Mouse (Mus musculus) right cerebral cortex, postnatal 10 days (tissue): Measurements from ENCODE around the gene Cmtm7.
A peak's percentile ranks its signal among the peaks of the same experiment; 100 is the strongest.

ENCODE experiments used
- DNase-seq, 2 experiments: peaks; one replicate each; pipeline ENCODE4 v3.0.0; 2021; ENCODE audit warnings: low spot score in 2 of 2

Gene Cmtm7

GRCm38 (mm10) chr9:114781526-114782212, at the start of gene Cmtm7:
Gene Cmtm7, minus strand, starts transcription at chr9:114781856.
- DNase-seq, result peak; percentile 47 to 52

DNA sequence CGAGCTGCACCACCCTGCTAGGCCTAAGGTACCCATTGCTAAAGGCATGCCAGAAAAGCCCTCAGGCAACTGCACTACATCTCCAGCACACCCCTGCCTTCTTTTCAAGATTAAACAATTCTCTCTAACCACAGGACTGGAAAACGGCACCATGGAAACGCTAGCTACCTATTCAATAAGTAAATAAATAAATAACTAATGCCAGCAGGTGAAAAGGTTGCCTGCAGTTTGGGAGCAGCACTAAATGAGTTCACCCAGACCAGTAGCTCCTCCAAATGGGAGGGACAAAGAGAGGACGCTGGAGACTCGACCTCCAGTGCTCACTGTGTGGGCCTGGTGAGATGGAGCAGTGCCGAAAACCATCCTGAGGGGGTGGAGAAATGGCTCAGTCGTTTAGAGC, 48.7 kb upstream of the Cmtm7 start:
- no peak for DNase-seq

- no peak for DNase-seq
These were observed 48.0 kb upstream of the Cmtm7 start for GRCm38 (mm10) chr9:114829669-114830068.

DNA sequence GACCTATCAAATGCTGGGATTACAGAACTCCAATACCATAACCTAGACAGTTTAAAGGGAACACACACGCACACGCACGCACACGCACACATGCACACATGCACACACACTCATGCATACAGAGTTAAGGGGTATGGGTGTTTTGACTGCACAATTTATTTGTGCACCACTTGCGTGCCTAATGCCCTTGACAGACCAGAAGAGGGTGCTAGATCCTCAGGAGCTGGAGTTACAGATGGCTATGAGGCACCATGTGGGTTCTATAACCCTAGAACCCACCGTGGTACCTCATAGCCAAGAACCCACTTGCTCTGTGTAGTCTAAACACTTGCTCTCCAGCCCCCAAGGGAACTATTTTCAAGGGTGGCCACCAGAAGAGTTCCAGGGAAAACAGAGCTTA, 46.7 kb upstream of the Cmtm7 start:
- no peak for DNase-seq

DNA sequence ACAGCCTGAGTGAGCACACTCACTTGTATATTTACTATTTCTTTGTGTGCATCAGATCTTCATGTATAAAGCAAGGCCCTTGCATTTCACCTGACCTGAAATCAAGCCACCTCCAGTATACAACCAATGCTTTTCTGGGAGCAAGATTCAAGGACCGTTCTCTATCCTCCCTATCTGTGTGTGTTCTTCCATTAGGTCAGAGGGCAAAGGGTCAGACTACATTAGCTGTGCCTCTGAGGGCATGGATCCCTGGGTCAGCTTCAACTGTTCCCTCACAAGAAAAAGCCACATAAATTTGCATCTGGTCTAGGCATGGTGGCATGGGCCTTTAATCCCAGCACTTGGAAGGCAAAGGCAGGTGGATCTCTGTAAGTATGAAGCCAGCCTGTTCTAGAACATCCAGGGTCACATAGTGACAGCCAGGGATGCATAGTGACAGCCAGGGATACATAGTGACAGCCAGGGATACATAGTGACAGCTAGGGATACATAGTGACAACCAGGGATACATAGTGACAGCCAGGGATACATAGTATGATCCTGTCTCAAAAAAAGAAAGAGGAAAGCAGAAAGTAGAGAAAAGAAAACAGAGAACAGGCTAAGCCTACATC, 45.7 kb upstream of the Cmtm7 start:
- no peak for DNase-seq

- no peak for DNase-seq
These were observed 42.5 kb upstream of the Cmtm7 start for GRCm38 (mm10) chr9:114824166-114824565.

- DNase-seq, result no peak
These were observed 40.1 kb upstream of the Cmtm7 start for GRCm38 (mm10) chr9:114821548-114822289.

DNA sequence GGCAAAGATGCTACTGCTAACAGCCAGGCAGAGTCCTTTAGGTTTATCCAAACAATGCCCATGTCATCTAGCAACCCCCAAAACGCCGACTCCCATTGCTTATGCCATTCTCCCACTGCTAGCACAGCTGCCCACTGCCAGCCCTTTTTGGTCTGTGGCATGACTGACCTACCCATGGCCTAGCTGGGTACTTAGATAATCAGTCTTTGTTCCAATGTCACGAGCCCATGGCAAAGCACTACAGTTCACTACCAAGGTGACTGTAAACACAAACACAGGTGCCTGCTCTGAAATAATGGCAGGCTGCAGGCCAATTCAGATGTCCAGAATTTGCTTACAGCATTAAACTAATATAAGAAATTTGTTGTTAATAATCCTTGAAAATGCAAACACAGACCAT, 37.3 kb upstream of the Cmtm7 start:
- no peak for DNase-seq

DNA sequence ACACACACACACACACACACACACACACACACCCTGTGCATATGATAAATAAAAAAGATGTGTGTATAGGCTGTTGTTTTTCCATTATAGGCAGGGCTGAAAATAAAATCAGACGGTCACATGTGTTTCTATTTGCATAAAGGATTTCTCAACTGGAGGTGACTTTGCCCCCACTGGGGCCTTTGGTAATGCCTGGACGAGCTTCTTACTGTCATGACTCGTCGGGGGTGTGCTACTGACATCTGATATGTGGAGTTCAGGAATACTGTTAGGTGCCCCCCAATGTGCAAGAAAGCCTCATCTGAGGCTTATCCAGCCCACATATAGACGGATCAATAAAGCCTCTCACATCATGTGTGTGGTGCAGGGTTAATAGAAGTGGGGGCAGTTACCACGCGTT, 35.4 kb upstream of the Cmtm7 start:
- no peak for DNase-seq

- DNase-seq, result no peak
These were observed 34.5 kb upstream of the Cmtm7 start for GRCm38 (mm10) chr9:114816121-114816520.

DNA sequence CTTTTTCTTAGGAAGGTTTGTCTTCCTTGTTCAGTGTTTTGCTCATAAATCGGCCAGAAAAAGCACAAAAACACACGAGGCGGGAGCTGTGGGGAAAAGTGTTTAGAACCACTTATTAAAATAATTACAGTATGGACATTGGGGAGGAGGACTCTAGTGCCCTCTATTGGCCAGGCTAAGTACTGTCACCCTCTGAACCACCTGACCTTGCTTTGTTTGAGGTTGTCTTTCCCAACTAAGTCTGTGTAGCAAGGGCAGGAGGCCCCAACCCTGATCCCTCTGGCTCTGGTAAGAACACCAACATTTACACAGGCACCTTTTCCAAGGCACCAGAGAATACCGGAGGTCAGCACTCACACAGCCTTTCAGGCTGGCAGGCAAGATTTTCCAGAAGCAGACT, 33.7 kb upstream of the Cmtm7 start:
- DNase-seq, result no peak

GRCm38 (mm10) chr9:114812001-114812400, 30.3 kb upstream of the Cmtm7 start:
- DNase-seq, result no peak

DNA sequence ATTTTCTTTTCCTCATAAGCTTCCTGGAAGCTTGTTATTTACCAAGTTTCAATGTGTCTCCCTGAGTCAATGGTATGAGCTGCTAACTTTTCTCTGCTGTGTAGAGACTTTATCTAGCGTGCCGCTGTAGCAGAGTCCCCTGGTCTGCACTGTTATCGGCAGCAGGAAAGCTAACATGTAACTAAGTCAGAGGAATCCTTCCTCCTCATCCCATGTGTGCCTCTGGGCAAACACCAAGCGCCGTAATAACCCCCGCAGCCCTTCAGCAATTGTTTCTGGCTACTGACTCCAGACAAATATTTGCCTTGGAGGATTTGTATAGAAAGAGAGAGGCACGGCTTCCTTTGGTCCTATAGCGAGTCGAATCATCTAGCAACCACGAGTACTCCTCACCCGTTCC, 29.2 kb upstream of the Cmtm7 start:
- no peak for DNase-seq

GRCm38 (mm10) chr9:114808671-114809070, 27.0 kb upstream of the Cmtm7 start:
- no peak for DNase-seq

- DNase-seq, result no peak
These were observed 25.6 kb upstream of the Cmtm7 start for GRCm38 (mm10) chr9:114807261-114807660.

- DNase-seq, result peak; percentile 55 to 65
These were observed 23.6 kb upstream of the Cmtm7 start for GRCm38 (mm10) chr9:114805151-114805671.

GRCm38 (mm10) chr9:114802191-114802590, 20.5 kb upstream of the Cmtm7 start:
- no peak for DNase-seq

DNA sequence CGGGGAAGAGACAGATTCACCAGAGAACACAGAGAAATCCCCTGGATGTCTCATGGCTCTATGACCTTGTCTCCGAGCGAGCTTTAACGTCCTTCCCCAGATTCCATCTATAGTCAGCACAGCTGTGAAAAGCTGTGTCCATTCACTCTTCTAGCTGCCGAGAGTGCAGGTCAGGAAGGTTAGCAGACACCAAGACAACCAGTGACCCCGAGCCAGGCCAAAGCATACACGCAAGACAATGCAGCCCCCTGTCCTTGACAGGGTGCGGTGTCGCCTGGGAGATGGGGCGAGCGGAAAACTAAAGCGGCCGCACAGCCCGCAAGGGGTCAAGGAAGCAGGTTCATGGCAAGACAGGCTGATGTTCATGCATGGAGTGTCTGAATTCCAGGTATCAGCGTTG, 19.6 kb upstream of the Cmtm7 start:
- no peak for DNase-seq

GRCm38 (mm10) chr9:114799498-114800107, 17.9 kb upstream of the Cmtm7 start:
- no peak for DNase-seq

DNA sequence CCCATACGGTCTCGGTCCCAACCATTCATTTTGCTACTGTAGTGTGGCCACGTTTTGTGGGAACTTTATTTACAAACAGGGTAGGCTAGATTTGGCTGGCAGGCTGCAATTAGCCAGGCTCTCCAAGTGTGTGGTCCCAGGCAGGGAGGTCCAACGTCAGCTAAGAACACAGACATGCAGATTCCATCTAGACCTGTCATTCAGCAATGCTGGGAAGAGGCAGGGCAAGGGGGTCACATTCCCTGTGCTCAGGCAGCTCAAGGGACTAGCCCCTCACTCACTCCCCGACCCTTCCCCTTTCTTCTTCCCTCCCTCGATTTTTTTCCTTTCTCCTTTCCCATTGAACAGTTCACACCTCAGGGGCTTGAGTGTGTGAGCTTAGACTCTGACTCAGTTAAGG, 17.2 kb upstream of the Cmtm7 start:
- DNase-seq, result no peak

DNA sequence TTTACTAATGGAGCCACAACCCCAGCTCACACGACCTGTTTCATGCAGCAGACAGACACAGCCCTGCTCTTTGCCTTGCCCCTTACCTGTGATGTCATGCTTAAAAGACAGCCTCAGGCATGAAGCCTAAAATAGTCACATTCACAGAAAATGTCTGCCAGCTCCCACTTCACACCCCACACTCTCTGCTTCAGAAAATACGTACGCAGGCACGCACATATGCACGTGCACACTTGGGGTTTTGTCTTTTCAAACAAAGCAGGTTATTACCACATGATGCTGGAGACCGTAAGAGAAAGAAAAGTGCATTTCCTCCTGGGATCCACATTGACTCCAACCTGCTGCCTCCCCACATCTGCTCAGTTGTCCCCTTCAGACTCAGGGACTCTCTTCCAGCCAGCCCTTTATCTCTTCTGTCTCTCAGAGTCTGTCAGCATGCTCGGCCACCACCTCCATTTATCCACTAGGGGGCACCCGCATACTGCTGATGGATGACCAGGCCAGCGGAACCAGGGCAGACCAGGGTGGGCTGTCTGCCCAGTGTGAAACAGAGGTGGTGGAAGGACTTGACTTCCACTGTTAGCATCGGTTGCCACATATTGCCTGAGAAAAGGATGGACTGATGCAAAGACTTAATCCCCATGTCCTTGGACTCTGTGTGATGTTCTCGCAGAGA, 15.8 kb upstream of the Cmtm7 start:
- peak; percentile 90 to 93 for DNase-seq
